Mouse (Mus musculus) spleen, postnatal 4 days (tissue): ENCODE measurements around the gene Evc2.

Experiments used
- DNase-seq, 2 experiments: peaks; one replicate each; pipeline ENCODE4 v3.0.0; 2022; ENCODE audit warnings: low spot score in 2 of 2

Gene Evc2

DNA sequence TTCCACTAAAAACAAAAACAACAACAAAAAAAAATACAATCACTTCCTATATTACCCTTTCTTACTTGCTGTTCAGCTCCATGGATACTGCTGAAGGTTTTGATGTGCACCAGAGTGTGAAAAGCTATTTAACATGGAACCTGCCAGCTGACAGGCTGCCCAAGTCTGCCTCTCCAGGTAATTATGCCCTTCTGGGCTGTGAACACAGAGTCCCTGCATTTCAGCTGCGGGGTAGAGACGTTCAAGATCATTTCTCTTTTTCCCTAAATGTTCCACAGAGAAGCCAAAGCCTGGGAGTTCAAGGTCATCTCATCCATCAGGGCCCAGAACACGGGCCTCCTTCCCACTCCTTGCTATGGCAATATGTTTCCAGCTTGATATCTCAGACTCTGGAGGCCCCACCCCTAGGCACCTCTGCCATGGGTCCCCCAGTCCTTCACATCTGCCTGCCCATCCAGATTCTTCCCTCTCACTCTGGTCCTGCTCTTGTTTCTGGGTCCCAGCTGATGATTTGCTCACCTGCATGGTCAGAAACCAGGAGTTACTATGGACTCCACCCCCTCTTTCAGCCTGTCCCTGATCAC, 133.8 kb downstream of the Evc2 start:
- no peak for DNase-seq
